Mouse (Mus musculus): ENCODE results near the gene Pianp. TPM values are rescaled to one million over a fixed set of nuclear protein-coding genes. Genes with fewer than 3 reads are reported as not detected.

Gene Pianp
- polyA plus RNA-seq, 1 experiment from 2014 or later, result 8.6 TPM

GRCm38 (mm10) chr6:125051237-125051636 is 54.7 kb downstream of the Pianp start:
- WGBS, result 62% methylated on average over 5 of the region's 5 CpGs
- Histone ChIP-seq H3K36me3 (peaks cover 89% of the 10 kb centered on the region), H3K9me3 (replicated peaks) (no peaks in the 10 kb centered on the region)

More at GRCm38 (mm10) chr6:125051237-125051636, 54.7 kb downstream of the Pianp start:
- peaks cover 2% of the 10 kb centered on the region; the same call in 1 of the 2 replicates for H3K4me1 ChIP-seq
- ATAC-seq (ENCODE audit: low FRiP score), result no peak
- no peak overlapping the region for H3K9ac ChIP-seq
- H3K4me2 ChIP-seq (replicated peaks), result no peak overlapping the region
- H3K27me3 ChIP-seq, result no peaks in the 10 kb centered on the region
- no peak overlapping the region for H3K27ac ChIP-seq
- H3K4me3 ChIP-seq, result no peak overlapping the region

Other genes with a start within 250 kb of the Pianp start
- gene Gm45234, start 240.7 kb upstream of the Pianp start, polyA plus RNA-seq (2016; fragmentation: Nextera tagmentation; extraction: Ambion mirVana), result not detected in 2 replicates
- 20.3 and 20.6 TPM in 2 replicates for gene Atn1, start 240.2 kb upstream of the Pianp start, polyA plus RNA-seq (2016; fragmentation: Nextera tagmentation; extraction: Ambion mirVana)
- 18.7 and 19.6 TPM in 2 replicates for gene Eno2, start 227.0 kb upstream of the Pianp start, polyA plus RNA-seq (2016; fragmentation: Nextera tagmentation; extraction: Ambion mirVana)
- 3.9 and 5.2 TPM in 2 replicates for gene Lrrc23, start 217.0 kb upstream of the Pianp start, polyA plus RNA-seq (2016; fragmentation: Nextera tagmentation; extraction: Ambion mirVana)
- 8.7 and 9.2 TPM in 2 replicates for gene Spsb2, start 188.0 kb upstream of the Pianp start, polyA plus RNA-seq (2016; fragmentation: Nextera tagmentation; extraction: Ambion mirVana)
- 481 and 483 TPM in 2 replicates for gene Tpi1, start 182.4 kb upstream of the Pianp start, polyA plus RNA-seq (2016; fragmentation: Nextera tagmentation; extraction: Ambion mirVana)
- 200 and 202 TPM in 2 replicates for gene Usp5, start 167.2 kb upstream of the Pianp start, polyA plus RNA-seq (2016; fragmentation: Nextera tagmentation; extraction: Ambion mirVana)
- gene Cdca3, start 167.1 kb upstream of the Pianp start, polyA plus RNA-seq (2016; fragmentation: Nextera tagmentation; extraction: Ambion mirVana), result 111 and 120 TPM in 2 replicates
- 0.52 and 0.92 TPM in 2 replicates for gene Gnb3, start 156.4 kb upstream of the Pianp start, polyA plus RNA-seq (2016; fragmentation: Nextera tagmentation; extraction: Ambion mirVana)
- 34.5 and 39.6 TPM in 2 replicates for gene P3h3, start 138.9 kb upstream of the Pianp start, polyA plus RNA-seq (2016; fragmentation: Nextera tagmentation; extraction: Ambion mirVana)
- gene Gpr162, start 132.7 kb upstream of the Pianp start, polyA plus RNA-seq (2016; fragmentation: Nextera tagmentation; extraction: Ambion mirVana), result 11.3 and 12.7 TPM in 2 replicates
- 0.06 TPM in 1 of 2 replicates, not detected in the other for gene Cd4, start 108.5 kb upstream of the Pianp start, polyA plus RNA-seq (2016; fragmentation: Nextera tagmentation; extraction: Ambion mirVana)
- 1.9 and 2.1 TPM in 2 replicates for gene Lag3, start 85.0 kb upstream of the Pianp start, polyA plus RNA-seq (2016; fragmentation: Nextera tagmentation; extraction: Ambion mirVana)
- 637 and 707 TPM in 2 replicates for gene Ptms, start 76.6 kb upstream of the Pianp start, polyA plus RNA-seq (2016; fragmentation: Nextera tagmentation; extraction: Ambion mirVana)
- 462 and 488 TPM in 2 replicates for gene Mlf2, start 65.3 kb upstream of the Pianp start, polyA plus RNA-seq (2016; fragmentation: Nextera tagmentation; extraction: Ambion mirVana)
- gene Cops7a, start 31.2 kb upstream of the Pianp start, polyA plus RNA-seq (2016; fragmentation: Nextera tagmentation; extraction: Ambion mirVana), result 99.5 and 101 TPM in 2 replicates
- 21.6 and 22.3 TPM in 2 replicates for gene Zfp384, start 12.5 kb downstream of the Pianp start, polyA plus RNA-seq (2016; fragmentation: Nextera tagmentation; extraction: Ambion mirVana)
- 151 and 159 TPM in 2 replicates for gene Ing4, start 43.1 kb downstream of the Pianp start, polyA plus RNA-seq (2016; fragmentation: Nextera tagmentation; extraction: Ambion mirVana)
- gene Acrbp, start 53.0 kb downstream of the Pianp start, polyA plus RNA-seq (2016; fragmentation: Nextera tagmentation; extraction: Ambion mirVana), result 16.0 and 18.3 TPM in 2 replicates
- gene Lpar5, start 71.2 kb downstream of the Pianp start, polyA plus RNA-seq (2016; fragmentation: Nextera tagmentation; extraction: Ambion mirVana), result 0.33 and 0.40 TPM in 2 replicates
- gene Chd4, start 99.3 kb downstream of the Pianp start, polyA plus RNA-seq (2016; fragmentation: Nextera tagmentation; extraction: Ambion mirVana), result 131 and 133 TPM in 2 replicates
- 48.1 and 54.2 TPM in 2 replicates for gene Nop2, start 135.2 kb downstream of the Pianp start, polyA plus RNA-seq (2016; fragmentation: Nextera tagmentation; extraction: Ambion mirVana)
- 19.2 and 21.3 TPM in 2 replicates for gene Iffo1, start 148.5 kb downstream of the Pianp start, polyA plus RNA-seq (2016; fragmentation: Nextera tagmentation; extraction: Ambion mirVana)
- gene Gapdh, start 169.8 kb downstream of the Pianp start, polyA plus RNA-seq (2016; fragmentation: Nextera tagmentation; extraction: Ambion mirVana), result 1,498 and 1,567 TPM in 2 replicates
- gene Ncapd2, start 195.0 kb downstream of the Pianp start, polyA plus RNA-seq (2016; fragmentation: Nextera tagmentation; extraction: Ambion mirVana), result 140 and 142 TPM in 2 replicates
- 163 and 165 TPM in 2 replicates for gene Mrpl51, start 195.1 kb downstream of the Pianp start, polyA plus RNA-seq (2016; fragmentation: Nextera tagmentation; extraction: Ambion mirVana)
- gene Vamp1, start 218.9 kb downstream of the Pianp start, polyA plus RNA-seq (2016; fragmentation: Nextera tagmentation; extraction: Ambion mirVana), result 5.9 and 6.0 TPM in 2 replicates
- gene Tapbpl, start 235.2 kb downstream of the Pianp start, polyA plus RNA-seq (2016; fragmentation: Nextera tagmentation; extraction: Ambion mirVana), result 2.5 and 2.9 TPM in 2 replicates
- gene Cd27, start 240.3 kb downstream of the Pianp start, polyA plus RNA-seq (2016; fragmentation: Nextera tagmentation; extraction: Ambion mirVana), result 1.6 and 1.9 TPM in 2 replicates